Mouse (Mus musculus) heart, embryonic 14.5 days (tissue): ENCODE measurements around the gene Olfr287. TPM values are rescaled to one million over a fixed set of nuclear protein-coding genes. Genes with fewer than 3 reads are reported as not detected.

ENCODE experiments used
- ATAC-seq: fragments of 200-750 bp; cut with Nextera tagmentation; 2 replicates; pipeline ENCODE4 v1.8.0; 2017; ENCODE audit warnings: low read depth, moderate TSS enrichment; ENCODE audit not compliant: insufficient number of reproducible peaks, insufficient read depth, low FRiP score
- H3K27ac ChIP-seq, 2 experiments: fragments of 200-500 bp in 1 of 2; fragments of 300-500 bp in 1 of 2; sonication (generic) in 1 of 2; replicated peaks in 1 of 2; 2 replicates each; pipeline ENCODE4 v1.5.1; 2012 to 2014; ENCODE audit warnings: low read depth in 2 of 2, low read length in 2 of 2, control low read depth in 1 of 2, mild to moderate bottlenecking in 1 of 2, mixed read lengths in 1 of 2; ENCODE audit not compliant: control insufficient read depth in 1 of 2, insufficient read depth in 1 of 2
- H3K27me3 ChIP-seq: fragments of 300-500 bp; sonication (generic); 2 replicates; pipeline ENCODE4 v1.6.1; 2014; ENCODE audit warnings: mild to moderate bottlenecking, low read length, control low read depth; ENCODE audit not compliant: control insufficient read depth, insufficient read depth
- H3K36me3 ChIP-seq: fragments of 300-500 bp; sonication (generic); 2 replicates; pipeline ENCODE4 v1.6.1; 2014; ENCODE audit warnings: mild to moderate bottlenecking, control low read depth, low read length, mixed read lengths; ENCODE audit not compliant: control insufficient read depth, insufficient read depth
- H3K4me1 ChIP-seq, 2 experiments: fragments of 200-500 bp in 1 of 2; fragments of 300-500 bp in 1 of 2; sonication (generic) in 1 of 2; 2 replicates each; pipeline ENCODE4 v1.6.1; 2012 to 2014; ENCODE audit warnings: low read length in 2 of 2, control low read depth in 1 of 2, mixed read lengths in 1 of 2; ENCODE audit not compliant: control insufficient read depth in 2 of 2, insufficient read depth in 2 of 2
- H3K4me2 ChIP-seq: fragments of 300-500 bp; sonication (generic); 2 replicates; pipeline ENCODE4 v1.6.1; 2014; ENCODE audit warnings: mild to moderate bottlenecking, low read length
- H3K4me3 ChIP-seq, 2 experiments: fragments of 200-500 bp in 1 of 2; fragments of 300-500 bp in 1 of 2; sonication (generic) in 1 of 2; 2 replicates each; pipeline ENCODE4 v1.5.1; 2012 to 2014; ENCODE audit warnings: low read length in 2 of 2, mild to moderate bottlenecking in 2 of 2, control low read depth in 1 of 2, low read depth in 1 of 2, moderate library complexity in 1 of 2; ENCODE audit not compliant: control insufficient read depth in 1 of 2, insufficient read depth in 1 of 2
- H3K9ac ChIP-seq: fragments of 300-500 bp; sonication (generic); 2 replicates; pipeline ENCODE4 v1.6.1; 2014; ENCODE audit warnings: mild to moderate bottlenecking, low read length
- H3K9me3 ChIP-seq: fragments of 300-500 bp; sonication (generic); 2 replicates; pipeline ENCODE4 v1.6.1; 2016; ENCODE audit warnings: low read length, control low read depth; ENCODE audit not compliant: control insufficient read depth
- WGBS: fragments of 180-500 bp; shearing (Covaris S2); extraction: QIAGEN DNeasy Blood & Tissue Kit; methylation state at CpG from one replicate; pipeline ENCODE4 v1.1.7; 2014; 5-methylcytosine and 5-hydroxymethylcytosine counted together
- polyA plus RNA-seq: library from polyadenylated mRNA; unstranded; fragments of >200 nt; fragmentation: Nextera tagmentation; extraction: Ambion mirVana; gene quantifications from 2 replicates; pipeline ENCODE4 v1.2.1, GENCODE M21; 2014

Gene Olfr287
- polyA plus RNA-seq, 1 experiment from 2014 or later, result not detected

DNA sequence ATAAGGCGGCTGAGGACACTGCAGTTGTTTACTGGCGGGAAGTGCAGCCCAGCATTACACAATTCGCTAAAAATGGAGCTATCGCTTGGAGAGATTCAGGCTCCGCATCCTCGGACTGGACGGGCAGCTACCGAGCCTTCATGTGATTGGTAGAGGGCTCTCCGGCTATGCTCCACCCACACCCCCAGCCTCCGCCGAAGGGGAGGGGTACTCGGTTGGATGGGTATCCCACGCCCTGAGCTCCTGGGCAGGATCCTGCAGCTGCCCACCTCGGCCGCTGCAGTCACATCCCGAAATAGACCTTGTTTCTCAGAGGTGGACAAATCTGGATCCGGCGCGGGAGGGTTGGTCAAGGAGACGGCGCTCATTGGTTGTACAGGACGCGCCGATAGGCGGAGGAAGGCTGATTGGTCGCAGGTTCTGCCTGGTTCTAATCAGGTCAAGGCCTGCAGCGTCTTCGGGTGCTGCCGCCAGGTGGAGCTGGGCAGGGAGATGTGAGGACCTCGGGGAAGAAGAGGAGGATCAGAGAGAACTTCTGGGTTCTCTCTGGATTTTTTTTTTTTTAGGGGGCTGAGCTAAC is 39.6 kb downstream of the Olfr287 start:
- Histone ChIP-seq H3K4me2 (peak overlapping the region; percentile 84), H3K36me3 (no peaks in the 10 kb centered on the region), H3K9ac (peak overlapping the region; percentile 75), H3K27ac (peak overlapping the region; percentile 84 to 94), H3K9me3 (no peaks in the 10 kb centered on the region), H3K27me3 (no peaks in the 10 kb centered on the region), H3K4me3 (peak overlapping the region; percentile 46 to 55), H3K4me1 (peaks cover 6 to 15% of the 10 kb centered on the region in 2 experiments)
- under 1% methylated on average over 30 of the region's 30 CpGs for WGBS
- peak; percentile 97 for ATAC-seq

DNA sequence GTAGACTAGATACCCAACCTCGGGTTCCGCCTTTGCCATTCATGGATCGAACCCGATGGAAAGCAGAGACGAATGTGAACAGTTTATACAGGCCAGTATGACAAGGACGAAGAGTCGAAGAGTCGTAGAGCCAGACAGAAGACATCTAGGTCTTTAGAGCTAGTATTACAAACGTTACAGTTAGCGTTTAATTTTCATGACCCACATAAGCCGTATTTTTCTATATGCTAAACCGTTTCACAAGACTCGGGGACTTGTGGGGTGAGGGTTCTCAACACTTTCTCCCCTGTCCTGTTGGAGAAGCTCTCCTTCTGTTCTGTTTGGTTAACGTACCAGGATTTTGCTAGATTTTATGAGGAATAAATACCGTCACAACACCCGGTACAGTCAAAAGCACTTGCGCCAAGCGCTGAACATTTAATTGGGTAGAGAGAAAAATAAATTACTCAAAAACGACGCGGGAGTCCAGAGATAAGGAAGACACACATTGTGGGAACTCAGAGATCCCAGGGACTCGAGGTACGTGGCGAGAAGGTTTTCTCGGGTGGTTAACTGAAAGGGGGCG is 40.2 kb downstream of the Olfr287 start:
- Histone ChIP-seq H3K4me1 (peaks cover 6 to 15% of the 10 kb centered on the region in 2 experiments), H3K36me3 (no peaks in the 10 kb centered on the region), H3K4me3 (peak overlapping the region; percentile 46 to 55), H3K9ac (peak overlapping the region; percentile 75), H3K9me3 (no peaks in the 10 kb centered on the region), H3K27me3 (no peaks in the 10 kb centered on the region), H3K4me2 (peak overlapping the region; percentile 84), H3K27ac (peak overlapping the region; percentile 84 to 94)
- ATAC-seq, result no peak
- WGBS, result 9% methylated on average over 26 of the region's 26 CpGs

DNA sequence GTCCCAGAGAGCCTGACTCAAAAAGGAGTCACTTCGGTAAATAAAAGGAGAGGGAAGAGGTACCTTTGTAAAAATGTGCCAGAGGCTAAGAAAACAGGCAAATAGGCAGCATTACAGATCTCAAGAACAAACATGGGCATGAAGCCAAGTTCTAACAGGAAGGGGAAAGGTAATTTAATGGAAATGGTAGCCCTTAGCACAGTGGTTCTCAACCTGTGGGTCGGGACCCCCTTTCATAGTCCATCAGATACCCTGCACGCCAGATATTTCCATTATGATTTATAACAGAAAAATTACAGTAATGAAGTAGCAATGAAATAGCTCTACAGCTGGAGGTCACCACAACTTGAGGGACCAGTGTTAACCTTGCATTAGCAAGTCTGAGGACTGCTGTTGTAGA is 43.5 kb downstream of the Olfr287 start:
- H3K4me3 ChIP-seq, result no peak overlapping the region
- no peak for ATAC-seq

DNA sequence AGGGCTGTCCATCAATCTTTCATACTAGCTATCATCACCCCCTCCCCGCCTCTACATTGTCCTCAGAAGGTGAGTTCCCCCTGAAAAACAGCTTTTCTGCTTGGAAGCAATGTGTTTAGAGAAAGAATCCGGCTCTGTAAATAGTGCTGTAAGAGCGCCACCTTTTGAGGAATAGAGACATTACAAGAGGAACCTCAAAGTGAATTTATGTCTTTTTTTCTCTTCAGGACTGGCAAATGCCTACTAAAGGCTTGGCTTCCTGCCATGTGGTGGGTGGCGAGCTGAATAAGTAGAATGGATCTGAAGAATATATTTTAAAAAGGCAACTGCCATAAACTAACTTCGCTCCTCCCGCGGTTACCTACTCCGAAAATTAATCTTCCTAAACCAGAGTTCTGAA is 47.0 kb downstream of the Olfr287 start:
- WGBS, result 43% methylated on average over 8 of the region's 8 CpGs

More for the DNA sequence above, 43.5 kb downstream of the Olfr287 start:
- Histone ChIP-seq H3K9ac (no peak overlapping the region), H3K27ac (no peak overlapping the region), H3K9me3 (no peaks in the 10 kb centered on the region), H3K36me3 (no peaks in the 10 kb centered on the region), H3K4me2 (no peak overlapping the region), H3K27me3 (0 out of 2 replicates have a peak, but pooled peaks cover 4% of the 10 kb centered on the region), H3K4me1 (peaks cover 6 to 15% of the 10 kb centered on the region in 2 experiments)
- WGBS, result 60% methylated on average over 3 of the region's 3 CpGs

DNA sequence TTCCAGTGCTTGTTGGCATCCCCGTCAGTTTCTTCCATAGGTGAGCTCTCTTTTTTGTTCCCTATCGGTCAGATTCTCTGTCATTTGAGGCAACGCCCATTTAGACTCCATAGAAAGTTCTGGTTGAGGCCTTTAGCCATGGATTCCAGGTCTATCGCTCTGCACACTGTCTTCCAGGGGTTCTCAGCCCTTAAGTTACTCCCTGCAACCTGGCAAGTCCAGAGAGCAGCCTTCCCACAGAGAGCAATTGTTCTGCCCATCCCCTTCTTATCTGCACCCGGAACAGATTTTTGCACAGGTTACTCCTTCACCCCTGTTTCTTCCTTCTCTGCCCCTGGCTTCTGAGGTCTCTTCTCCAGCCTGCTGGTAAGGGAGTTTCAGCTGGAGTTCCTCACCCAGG is 48.7 kb downstream of the Olfr287 start:
- no peak overlapping the region for H3K27ac ChIP-seq
- 63% methylated on average over 5 of the region's 5 CpGs for WGBS
- no peak for ATAC-seq

More for the DNA sequence above, 47.0 kb downstream of the Olfr287 start:
- H3K9ac ChIP-seq, result no peak overlapping the region
- ATAC-seq, result no peak
- no peak overlapping the region for H3K4me2 ChIP-seq
- H3K36me3 ChIP-seq, result no peaks in the 10 kb centered on the region
- H3K9me3 ChIP-seq, result no peaks in the 10 kb centered on the region
- H3K27ac ChIP-seq, result no peak overlapping the region
- H3K4me1 ChIP-seq, result no peaks in the 10 kb centered on the region
- H3K27me3 ChIP-seq, result peaks cover 30% of the 10 kb centered on the region
- no peak overlapping the region for H3K4me3 ChIP-seq

DNA sequence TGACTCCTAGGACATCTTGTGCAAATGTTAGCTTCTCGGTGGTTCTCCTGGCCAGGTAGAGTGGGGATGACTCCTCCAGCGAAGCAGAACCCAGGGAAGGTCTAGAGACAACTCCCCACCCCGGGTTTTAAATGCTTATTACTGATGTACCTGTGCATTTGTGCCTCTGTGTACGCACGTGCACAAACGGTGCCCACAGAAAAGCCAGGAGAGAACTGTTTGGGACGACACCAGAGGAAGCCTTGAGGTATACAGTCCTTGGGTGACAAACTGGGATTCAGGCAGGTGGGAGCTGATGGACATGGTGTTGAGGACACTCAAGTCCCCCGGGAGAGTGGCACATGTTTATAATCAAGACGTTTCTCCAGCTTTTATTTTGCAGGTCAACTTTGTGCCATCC is 49.9 kb downstream of the Olfr287 start:
- Histone ChIP-seq H3K9ac (no peak overlapping the region), H3K4me2 (no peak overlapping the region), H3K27me3 (peaks cover 54% of the 10 kb centered on the region), H3K36me3 (no peaks in the 10 kb centered on the region), H3K9me3 (no peaks in the 10 kb centered on the region), H3K4me1 (peaks cover 0 to 7% of the 10 kb centered on the region in 2 experiments), H3K4me3 (no peak overlapping the region), H3K27ac (no peak overlapping the region)
- 68% methylated on average over 9 of the region's 9 CpGs for WGBS
- no peak for ATAC-seq

More for the DNA sequence above, 48.7 kb downstream of the Olfr287 start:
- H3K4me2 ChIP-seq, result no peak overlapping the region
- no peak overlapping the region for H3K4me3 ChIP-seq
- H3K27me3 ChIP-seq, result peaks cover 45% of the 10 kb centered on the region
- H3K4me1 ChIP-seq, result peaks cover 0 to 3% of the 10 kb centered on the region in 2 experiments; a peak in 1 of 4 replicates
- H3K36me3 ChIP-seq, result no peaks in the 10 kb centered on the region
- no peak overlapping the region for H3K9ac ChIP-seq
- no peaks in the 10 kb centered on the region for H3K9me3 ChIP-seq

DNA sequence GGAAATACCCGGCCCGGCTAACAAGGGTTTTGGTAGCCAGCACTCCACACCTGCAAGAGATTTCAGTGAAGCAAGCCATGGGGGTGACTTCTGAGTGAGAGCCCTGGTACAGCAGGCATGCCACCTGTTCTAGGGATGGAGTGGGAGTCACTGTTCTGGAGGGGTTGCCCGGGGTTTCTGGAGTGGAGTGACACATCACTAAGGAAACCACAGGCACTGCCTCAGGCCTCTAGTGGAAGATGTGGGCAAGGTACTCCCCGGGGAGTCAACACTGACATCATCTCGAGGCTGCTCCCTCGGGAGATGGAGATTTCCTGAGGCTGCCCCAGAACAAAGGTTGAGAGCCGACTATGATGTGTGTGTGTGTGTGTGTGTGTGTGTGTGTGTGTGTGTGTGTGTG is 50.5 kb downstream of the Olfr287 start:
- no peak for ATAC-seq
- H3K36me3 ChIP-seq, result no peaks in the 10 kb centered on the region
- no peaks in the 10 kb centered on the region for H3K9me3 ChIP-seq
- H3K9ac ChIP-seq, result no peak overlapping the region
- WGBS, result 30% methylated on average over 7 of the region's 7 CpGs
- peaks cover 0 to 7% of the 10 kb centered on the region in 2 experiments for H3K4me1 ChIP-seq
- peaks cover 59% of the 10 kb centered on the region for H3K27me3 ChIP-seq
- H3K27ac ChIP-seq, result no peak overlapping the region
- H3K4me3 ChIP-seq, result no peak overlapping the region
- no peak overlapping the region for H3K4me2 ChIP-seq
